In the genomic region with DNA sequence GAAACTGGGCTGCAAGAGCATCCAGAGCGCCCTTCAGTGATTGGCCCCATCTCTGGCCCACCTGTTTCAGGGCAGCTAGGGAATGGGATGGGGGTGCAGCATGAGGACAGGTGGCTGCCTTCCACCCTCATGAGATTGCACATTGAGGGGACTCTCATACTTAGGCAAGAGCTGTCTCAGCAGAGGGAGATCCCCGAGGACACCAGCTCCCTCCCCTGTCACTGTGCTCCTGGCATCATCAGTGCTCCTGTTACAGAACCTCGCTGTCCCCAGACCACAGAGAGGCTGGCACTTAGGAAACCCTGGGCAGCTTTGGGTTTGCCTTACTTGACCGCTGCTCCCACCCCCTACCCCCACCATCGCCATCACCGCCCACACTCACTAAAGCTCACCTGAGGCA, we compare ENCODE assay signal across 24 mouse cellular contexts. TPM values are rescaled to one million over a fixed set of nuclear protein-coding genes. Genes with fewer than 3 reads are reported as not detected.
"Had no signal": no experiment of that assay in that cellular context is flagged by ENCODE, and none has a peak within 500 bp of the region (broad histone marks: within the 10 kb centered on the region; RNA-seq: fewer than 3 reads in every experiment).

No protein-coding gene starts in this region.

- H3K4me1 ChIP-seq: stomach, embryonic 15.5 days had no signal

- H3K4me3 ChIP-seq: neural tube, embryonic 13.5 days; neural tube, embryonic 15.5 days; stomach, embryonic 15.5 days had no signal

- H3K36me3 ChIP-seq: neural tube, embryonic 13.5 days; neural tube, embryonic 15.5 days; stomach, embryonic 15.5 days had no signal

- H3K27ac ChIP-seq: neural tube, embryonic 13.5 days; neural tube, embryonic 15.5 days; stomach, embryonic 15.5 days; stomach, postnatal 0 days had no signal

- H3K9me3 ChIP-seq: neural tube, embryonic 13.5 days; neural tube, embryonic 15.5 days; stomach, embryonic 15.5 days had no signal

- H3K4me2 ChIP-seq: neural tube, embryonic 13.5 days; neural tube, embryonic 15.5 days; stomach, embryonic 15.5 days had no signal

- DNase-seq: retina, postnatal 1 day; right cerebral cortex, adult 18-20 months; right cerebral cortex, postnatal 14 days; right cerebral cortex, postnatal 25 days; right cerebral cortex, postnatal 4 days; spleen, adult 18-20 months; thymus, adult 18-20 months; thymus, adult 2 months; thymus, postnatal 14 days; thymus, postnatal 25 days; thymus, postnatal 36 days; thymus, postnatal 4 days had no signal

- H3K9ac ChIP-seq: neural tube, embryonic 13.5 days; neural tube, embryonic 15.5 days; stomach, embryonic 15.5 days had no signal

RNA-seq across cellular contexts. Expression of a gene that starts 2.2 kb away (rescaled TPM):
- total RNA-seq: neutrophil, adult 5-6 weeks had no signal
- polyA plus RNA-seq: neural tube, embryonic 13.5 days; neural tube, embryonic 14.5 days; neural tube, embryonic 15.5 days; small intestine, adult 2 months; spleen, adult 2 months; stomach, embryonic 14.5 days; stomach, embryonic 15.5 days; stomach, embryonic 16.5 days; stomach, postnatal 0 days; testis, adult 2 months; urinary bladder, adult 2 months had no signal
